Mouse (Mus musculus) MEL (cell line): ENCODE results near the gene Bscl2. TPM values are rescaled to one million over a fixed set of nuclear protein-coding genes. Genes with fewer than 3 reads are reported as not detected.

ENCODE experiments used
- DNase-seq: peaks from one replicate; pipeline ENCODE4 v3.0.0; 2011; ENCODE audit warnings: low read depth, low spot score
- H3K27ac ChIP-seq: 2 replicates; pipeline ENCODE4 v1.5.1; 2012; ENCODE audit warnings: low read depth, mild to moderate bottlenecking, control low read depth, low read length, moderate library complexity; ENCODE audit not compliant: control insufficient read depth
- H3K27me3 ChIP-seq, 2 experiments: fragments of 150-350 bp in 1 of 2; sonication (generic) in 1 of 2; 2 replicates each; pipeline ENCODE4 v1.6.1; 2012; ENCODE audit warnings: low read length in 2 of 2, mild to moderate bottlenecking in 2 of 2, improper control_type of control experiment in 1 of 2, moderate library complexity in 1 of 2; ENCODE audit not compliant: insufficient read depth in 2 of 2, control insufficient read depth in 1 of 2
- H3K36me3 ChIP-seq, 2 experiments: 2 replicates each; pipeline ENCODE4 v1.6.1; 2012 to 2014; ENCODE audit warnings: low read length in 2 of 2, improper control_type of control experiment in 1 of 2, inconsistent platforms in 1 of 2, mild to moderate bottlenecking in 1 of 2; ENCODE audit not compliant: insufficient read depth in 2 of 2, control insufficient read depth in 1 of 2
- H3K4me1 ChIP-seq, 2 experiments: fragments of 150-350 bp in 1 of 2; sonication (generic) in 1 of 2; 2 replicates each; pipeline ENCODE4 v1.6.1; 2012; ENCODE audit warnings: low read length in 2 of 2, improper control_type of control experiment in 1 of 2, mild to moderate bottlenecking in 1 of 2; ENCODE audit not compliant: insufficient read depth in 2 of 2, control insufficient read depth in 1 of 2
- H3K4me3 ChIP-seq, 2 experiments: fragments of 150-350 bp in 1 of 2; sonication (generic) in 1 of 2; 2 replicates each; pipeline ENCODE4 v1.5.1; 2012; ENCODE audit warnings: low read depth in 2 of 2, low read length in 2 of 2, mild to moderate bottlenecking in 2 of 2, moderate library complexity in 2 of 2, control low read depth in 1 of 2, improper control_type of control experiment in 1 of 2; ENCODE audit not compliant: control insufficient read depth in 1 of 2, insufficient read depth in 1 of 2
- H3K79me2 ChIP-seq: 2 replicates; pipeline ENCODE4 v1.6.1; 2012; ENCODE audit warnings: mild to moderate bottlenecking, low read length, moderate library complexity; ENCODE audit not compliant: control insufficient read depth, poor library complexity, insufficient read depth
- H3K9ac ChIP-seq: 2 replicates; pipeline ENCODE4 v1.6.1; 2012; ENCODE audit warnings: low read depth, mild to moderate bottlenecking, control low read depth, low read length, moderate library complexity; ENCODE audit not compliant: control insufficient read depth, poor library complexity, severe bottlenecking
- H3K9me3 ChIP-seq: fragments of 150-350 bp; sonication (generic); replicated peaks from 2 replicates; pipeline ENCODE4 v1.6.1; 2012; ENCODE audit warnings: mild to moderate bottlenecking, low read length, improper control_type of control experiment, moderate library complexity; ENCODE audit not compliant: insufficient read depth
- BHLHE40 ChIP-seq: IDR thresholded peaks from 2 replicates; pipeline ENCODE4 v1.6.1; 2012; ENCODE audit warnings: low read depth, mild to moderate bottlenecking, inconsistent platforms, low read length, improper control_type of control experiment, borderline replicate concordance
- CHD1 ChIP-seq: IDR thresholded peaks from 2 replicates; pipeline ENCODE4 v1.6.1; 2012; ENCODE audit warnings: low read depth, mild to moderate bottlenecking, inconsistent platforms, low read length, improper control_type of control experiment
- E2F4 ChIP-seq: IDR thresholded peaks from 2 replicates; pipeline ENCODE4 v1.6.1; 2011; ENCODE audit warnings: low read depth, low read length, improper control_type of control experiment, borderline replicate concordance
- ELF1 ChIP-seq: IDR thresholded peaks from 2 replicates; pipeline ENCODE4 v1.6.1; 2014; ENCODE audit warnings: low read depth, mild to moderate bottlenecking, inconsistent platforms, low read length, improper control_type of control experiment, moderate library complexity
- ETS1 ChIP-seq: IDR thresholded peaks from 2 replicates; pipeline ENCODE4 v1.6.1; 2012; ENCODE audit warnings: low read depth, mild to moderate bottlenecking, inconsistent platforms, low read length, improper control_type of control experiment, moderate library complexity
- GABPA ChIP-seq: IDR thresholded peaks from 2 replicates; pipeline ENCODE4 v1.6.1; 2012; ENCODE audit warnings: low read depth, mild to moderate bottlenecking, inconsistent platforms, low read length, improper control_type of control experiment, moderate library complexity
- GATA1 ChIP-seq: IDR thresholded peaks from 2 replicates; pipeline ENCODE4 v1.6.1; 2011; ENCODE audit warnings: low read depth, low read length, improper control_type of control experiment
- HCFC1 ChIP-seq: IDR thresholded peaks from 2 replicates; pipeline ENCODE4 v1.6.1; 2012; ENCODE audit warnings: low read depth, mild to moderate bottlenecking, inconsistent platforms, low read length, improper control_type of control experiment, moderate library complexity
- JUND ChIP-seq: IDR thresholded peaks from 2 replicates; pipeline ENCODE4 v1.6.1; 2011; ENCODE audit warnings: low read depth, mild to moderate bottlenecking, improper control_type of control experiment, low read length
- KAT2A ChIP-seq: conservative IDR thresholded peaks from 2 replicates; pipeline ENCODE4 v1.6.1; 2012; ENCODE audit warnings: low read depth, low read length, improper control_type of control experiment, inconsistent platforms
- MEF2A ChIP-seq: IDR thresholded peaks from 2 replicates; pipeline ENCODE4 v1.6.1; 2014; ENCODE audit warnings: low read depth, mild to moderate bottlenecking, inconsistent platforms, low read length, improper control_type of control experiment; ENCODE audit not compliant: poor library complexity, insufficient replicate concordance, severe bottlenecking; ENCODE audit errors: extremely low read depth
- MXI1 ChIP-seq: IDR thresholded peaks from 2 replicates; pipeline ENCODE4 v1.6.1; 2011; ENCODE audit warnings: mild to moderate bottlenecking, low read depth, low read length, improper control_type of control experiment
- MYC ChIP-seq: IDR thresholded peaks from 2 replicates; pipeline ENCODE4 v1.6.1; 2011; ENCODE audit warnings: low read depth, mild to moderate bottlenecking, low read length, improper control_type of control experiment, moderate library complexity
- NRF1 ChIP-seq: IDR thresholded peaks from 2 replicates; pipeline ENCODE4 v1.6.1; 2014; ENCODE audit warnings: low read depth, mild to moderate bottlenecking, inconsistent platforms, low read length, improper control_type of control experiment, moderate library complexity; ENCODE audit not compliant: poor library complexity, insufficient read depth, severe bottlenecking
- POLR2A ChIP-seq, 2 experiments: IDR thresholded peaks; 2 replicates each; pipeline ENCODE4 v1.6.1; 2011 to 2012; ENCODE audit warnings: low read length in 2 of 2, mild to moderate bottlenecking in 2 of 2, control low read depth in 1 of 2, improper control_type of control experiment in 1 of 2, low read depth in 1 of 2, moderate library complexity in 1 of 2; ENCODE audit not compliant: control insufficient read depth in 1 of 2, insufficient read depth in 1 of 2, poor library complexity in 1 of 2
- POLR2AphosphoS2 ChIP-seq: IDR thresholded peaks from 2 replicates; pipeline ENCODE4 v1.6.1; 2011; ENCODE audit warnings: low read length, improper control_type of control experiment
- POLR2AphosphoS5 ChIP-seq: IDR thresholded peaks from 2 replicates; pipeline ENCODE4 v1.6.1; 2012; ENCODE audit warnings: low read depth, borderline replicate concordance, mild to moderate bottlenecking, inconsistent platforms, low read length, moderate library complexity, mixed read lengths
- RCOR1 ChIP-seq: IDR thresholded peaks from 2 replicates; pipeline ENCODE4 v1.6.1; 2012; ENCODE audit warnings: low read depth, mild to moderate bottlenecking, inconsistent platforms, low read length, improper control_type of control experiment
- SIN3A ChIP-seq: IDR thresholded peaks from 2 replicates; pipeline ENCODE4 v1.6.1; 2012; ENCODE audit warnings: low read length, improper control_type of control experiment, inconsistent platforms
- SMC3 ChIP-seq: IDR thresholded peaks from 2 replicates; pipeline ENCODE4 v1.6.1; 2011; ENCODE audit warnings: low read depth, low read length, improper control_type of control experiment
- TAL1 ChIP-seq: IDR thresholded peaks from 2 replicates; pipeline ENCODE4 v1.6.1; 2012; ENCODE audit warnings: mild to moderate bottlenecking, inconsistent platforms, low read length, moderate library complexity, mixed read lengths
- TBP ChIP-seq: IDR thresholded peaks from 2 replicates; pipeline ENCODE4 v1.8.0; 2011; ENCODE audit warnings: low read depth, low read length, improper control_type of control experiment
- TCF12 ChIP-seq: IDR thresholded peaks from 2 replicates; pipeline ENCODE4 v1.6.1; 2014; ENCODE audit warnings: low read depth, mild to moderate bottlenecking, inconsistent platforms, low read length, improper control_type of control experiment, moderate library complexity
- USF1 ChIP-seq: IDR thresholded peaks from 2 replicates; pipeline ENCODE4 v1.6.1; 2014; ENCODE audit warnings: low read depth, mild to moderate bottlenecking, inconsistent platforms, low read length, improper control_type of control experiment, moderate library complexity
- USF2 ChIP-seq, 2 experiments: IDR thresholded peaks; 2 replicates each; pipeline ENCODE4 v1.6.1; 2011 to 2012; ENCODE audit warnings: improper control_type of control experiment in 2 of 2, low read length in 2 of 2, borderline replicate concordance in 1 of 2, inconsistent platforms in 1 of 2, low read depth in 1 of 2, mild to moderate bottlenecking in 1 of 2; ENCODE audit not compliant: insufficient read depth in 1 of 2
- ZKSCAN1 ChIP-seq: IDR thresholded peaks from 2 replicates; pipeline ENCODE4 v1.6.1; 2012; ENCODE audit warnings: low read depth, mild to moderate bottlenecking, inconsistent platforms, low read length, improper control_type of control experiment, moderate library complexity
- ZMIZ1 ChIP-seq: IDR thresholded peaks from 2 replicates; pipeline ENCODE4 v1.6.1; 2012; ENCODE audit warnings: low read depth, mild to moderate bottlenecking, inconsistent platforms, low read length, improper control_type of control experiment, moderate library complexity
- ZNF384 ChIP-seq: IDR thresholded peaks from 2 replicates; pipeline ENCODE4 v1.6.1; 2012; ENCODE audit warnings: low read depth, mild to moderate bottlenecking, inconsistent platforms, low read length, improper control_type of control experiment
- polyA plus RNA-seq, 2 experiments: library from polyadenylated mRNA; stranded (reverse) in 1 of 2; unstranded in 1 of 2; fragments of >175 nt in 1 of 2; fragments of >200 nt in 1 of 2; gene quantifications; 2 replicates each; pipeline versions ENCODE4 v1.2.1 to v1.2.4; 2012; ENCODE audit warnings: low replicate concordance in 2 of 2, low read depth in 1 of 2; ENCODE audit not compliant: insufficient read length in 2 of 2, insufficient read depth in 1 of 2, missing spikeins in 1 of 2
- total RNA-seq: library from RNA; depleted of rRNA; stranded (reverse); fragments of 300-350 nt; gene quantifications from 2 replicates; pipeline ENCODE4 v1.2.3, GENCODE M21; 2012

Bscl2 gene
- total and polyA plus RNA-seq, 3 experiments: 26.0 to 51.3 TPM; not detected in 1

GRCm38 (mm10) chr19:8870838-8871237 is 33.6 kb downstream of the Bscl2 start:
- DNase-seq: no peak
- H3K9ac ChIP-seq: peak overlapping the region; percentile 82
- no peaks in the 10 kb centered on the region for H3K27me3 ChIP-seq
- H3K4me3 ChIP-seq: peak overlapping the region; percentile 69 to 94
- no peak for TF ChIP-seq GATA1
- TF ChIP-seq USF2 (IDR thresholded peaks at IDR 0.05; ENCODE audit: borderline replicate concordance in 1 of 2, insufficient read depth in 1 of 2, low read depth in 1 of 2, low read length in 2 of 2): no peak
- no peak for TF ChIP-seq ZNF384
- no peak for TF ChIP-seq HCFC1
- no peak for TF ChIP-seq E2F4
- no peak for TF ChIP-seq USF1
- no peak for TF ChIP-seq SIN3A
- TF ChIP-seq ZKSCAN1: no peak
- no peak for TF ChIP-seq NRF1
- TF ChIP-seq POLR2AphosphoS2: no peak
- TF ChIP-seq RCOR1: no peak
- no peak for TF ChIP-seq CHD1
- no peak for TF ChIP-seq ETS1
- no peak for TF ChIP-seq TBP
- H3K9me3 ChIP-seq: no peaks in the 10 kb centered on the region
- peaks cover 15% of the 10 kb centered on the region for H3K79me2 ChIP-seq
- H3K36me3 ChIP-seq: peaks cover 8 to 26% of the 10 kb centered on the region in 2 experiments
- peaks cover 10 to 21% of the 10 kb centered on the region in 2 experiments; a peak in 3 of 4 replicates for H3K4me1 ChIP-seq
- peak overlapping the region; percentile 74 for H3K27ac ChIP-seq

- no peaks in the 10 kb centered on the region for H3K9me3 ChIP-seq
- no peaks in the 10 kb centered on the region for H3K27me3 ChIP-seq
- H3K36me3 ChIP-seq: peaks cover 8 to 26% of the 10 kb centered on the region in 2 experiments
- H3K4me1 ChIP-seq: peaks cover 10 to 21% of the 10 kb centered on the region in 2 experiments; a peak in 3 of 4 replicates
- peak within 1 kb of the TSS; percentile 73 to 94 for H3K4me3 ChIP-seq
- DNase-seq: peak; percentile 99
- peaks cover 15% of the 10 kb centered on the region for H3K79me2 ChIP-seq
- H3K27ac ChIP-seq: peak within 1 kb of the TSS; percentile 74
- peak within 1 kb of the TSS; percentile 98 for H3K9ac ChIP-seq
- TF ChIP-seq MEF2A (peak; percentile 62; the same call in 1 of the 2 replicates), KAT2A (peak; percentile 87), GABPA (no peak), ZNF384 (peak; percentile 3; the same call in 1 of the 2 replicates), HCFC1 (peak; percentile 99), POLR2AphosphoS5 (peak; percentile 27; the same call in 1 of the 2 replicates), JUND (no peak), SMC3 (no peak), ELF1 (peak; percentile 98), ZMIZ1 (0 out of 2 replicates have a peak, but pooled peaks have one; percentile 53), TCF12 (peak; percentile 67), POLR2A (IDR thresholded peaks at IDR 0.05; ENCODE audit: control insufficient read depth in 1 of 2, insufficient read depth in 1 of 2, low read depth in 1 of 2, low read length in 2 of 2, poor library complexity in 1 of 2) (peak; percentile 67 to 89; a peak in 3 of 4 replicates), SIN3A (peak; percentile 99), ETS1 (peak; percentile 63; the same call in 1 of the 2 replicates), RCOR1 (no peak), USF2 (IDR thresholded peaks at IDR 0.05; ENCODE audit: borderline replicate concordance in 1 of 2, insufficient read depth in 1 of 2, low read depth in 1 of 2, low read length in 2 of 2) (peak; percentile 88 to 96), MYC (peak; percentile 83), TAL1 (no peak), BHLHE40 (peak; percentile 76; the same call in 1 of the 2 replicates), MXI1 (peak; percentile 92)
Observed at GRCm38 (mm10) chr19:8871267-8872186, 34.3 kb downstream of the Bscl2 start, which contains the start of gene Ubxn1. TSS of gene Ubxn1 (plus strand) at chr19:8871496.
